Mouse (Mus musculus) lung, adult 2 months (tissue): ENCODE results near the gene Cltb.

Source experiments
- CTCF ChIP-seq: fragments of 200-500 bp; IDR thresholded peaks from 2 replicates; pipeline ENCODE4 v1.5.1; 2011; ENCODE audit warnings: mild to moderate bottlenecking, low read length, control low read depth; ENCODE audit not compliant: insufficient read depth
- POLR2A ChIP-seq: fragments of 200-500 bp; IDR thresholded peaks from 2 replicates; pipeline ENCODE4 v1.6.1; 2011; ENCODE audit warnings: low read depth, mild to moderate bottlenecking, control low read depth, low read length, borderline replicate concordance; ENCODE audit errors: extremely low read depth

- TF ChIP-seq POLR2A (no peak), CTCF (no peak)
These were observed 55.0 kb downstream of the Cltb start for GRCm38 (mm10) chr13:54556176-54556575.
